Mouse (Mus musculus) CH12.LX (cell line): ENCODE results near the gene Abcc5. TPM values are rescaled to one million over a fixed set of nuclear protein-coding genes. Genes with fewer than 3 reads are reported as not detected.

Experiments
- DNase-seq: peaks from one replicate; pipeline ENCODE4 v3.0.0-alpha.2; 2013; ENCODE audit errors: extremely low read depth
- H3K27ac ChIP-seq: 2 replicates; pipeline ENCODE4 v1.5.1; 2012; ENCODE audit warnings: low read depth, mild to moderate bottlenecking, control low read depth, moderate library complexity; ENCODE audit not compliant: insufficient read depth
- H3K27me3 ChIP-seq: replicated peaks from 2 replicates; pipeline ENCODE3; 2012; ENCODE audit warnings: inconsistent platforms
- H3K36me3 ChIP-seq, 2 experiments: replicated peaks in 1 of 2; 2 replicates each; pipeline versions ENCODE3 to v1.6.1; 2012; ENCODE audit warnings: inconsistent platforms in 1 of 2, low read length in 1 of 2, mild to moderate bottlenecking in 1 of 2, mixed read lengths in 1 of 2, moderate library complexity in 1 of 2; ENCODE audit not compliant: control insufficient read depth in 1 of 2, insufficient read depth in 1 of 2
- H3K4me1 ChIP-seq, 2 experiments: 2 replicates each; pipeline ENCODE4 v1.6.1; 2012; ENCODE audit warnings: inconsistent platforms in 1 of 2, moderate library complexity in 1 of 2; ENCODE audit not compliant: insufficient read depth in 2 of 2, control insufficient read depth in 1 of 2
- H3K4me2 ChIP-seq: 2 replicates; pipeline ENCODE4 v1.6.1; 2012; ENCODE audit warnings: low read depth, mild to moderate bottlenecking, control low read depth; ENCODE audit not compliant: poor library complexity, insufficient read depth, severe bottlenecking
- H3K4me3 ChIP-seq, 3 experiments: fragments of 150-350 bp in 1 of 3; sonication (generic) in 1 of 3; replicated peaks in 1 of 3; 2 replicates each; pipeline versions ENCODE3 to v1.5.1; 2011 to 2012; ENCODE audit warnings: low read depth in 2 of 3, low read length in 2 of 3, mild to moderate bottlenecking in 2 of 3, moderate library complexity in 2 of 3, control low read depth in 1 of 3, improper control_type of control experiment in 1 of 3, inconsistent platforms in 1 of 3, mixed read lengths in 1 of 3; ENCODE audit not compliant: poor library complexity in 1 of 3
- H3K79me2 ChIP-seq: replicated peaks from 2 replicates; pipeline ENCODE4 v1.6.1; 2012; ENCODE audit warnings: mild to moderate bottlenecking, moderate library complexity; ENCODE audit not compliant: control insufficient read depth, poor library complexity, insufficient read depth, severe bottlenecking; ENCODE audit errors: extremely low read depth
- H3K9ac ChIP-seq: 2 replicates; pipeline ENCODE4 v1.6.1; 2012; ENCODE audit warnings: low read depth, mild to moderate bottlenecking, control low read depth, moderate library complexity; ENCODE audit not compliant: insufficient read depth
- H3K9me3 ChIP-seq: replicated peaks from 2 replicates; pipeline ENCODE3; 2012; ENCODE audit warnings: low read length, inconsistent platforms, mixed read lengths
- BHLHE40 ChIP-seq: IDR thresholded peaks from 2 replicates; pipeline ENCODE4 v1.6.1; 2011; ENCODE audit warnings: mild to moderate bottlenecking, low read depth, low read length, improper control_type of control experiment
- CHD1 ChIP-seq: IDR thresholded peaks from 2 replicates; pipeline ENCODE4 v1.6.1; 2012; ENCODE audit warnings: low read depth, low read length, improper control_type of control experiment, inconsistent platforms
- CHD2 ChIP-seq: IDR thresholded peaks from 2 replicates; pipeline ENCODE4 v1.6.1; 2011; ENCODE audit warnings: low read length, improper control_type of control experiment
- CTCF ChIP-seq, 2 experiments: IDR thresholded peaks in 1 of 2; conservative IDR thresholded peaks in 1 of 2; 2 replicates each; pipeline ENCODE4 v1.5.1; 2011 to 2012; ENCODE audit warnings: low read depth in 2 of 2, low read length in 2 of 2, improper control_type of control experiment in 1 of 2, inconsistent platforms in 1 of 2, mild to moderate bottlenecking in 1 of 2, moderate library complexity in 1 of 2
- E2F4 ChIP-seq: IDR thresholded peaks from 2 replicates; pipeline ENCODE4 v1.6.1; 2011; ENCODE audit warnings: low read depth, low read length, improper control_type of control experiment; ENCODE audit not compliant: insufficient replicate concordance
- ELF1 ChIP-seq: IDR thresholded peaks from 2 replicates; pipeline ENCODE4 v1.6.1; 2014; ENCODE audit warnings: low read depth, mild to moderate bottlenecking, inconsistent platforms, low read length, improper control_type of control experiment
- EP300 ChIP-seq: IDR thresholded peaks from 2 replicates; pipeline ENCODE4 v1.6.1; 2011; ENCODE audit warnings: low read length, improper control_type of control experiment
- JUN ChIP-seq: IDR thresholded peaks from 2 replicates; pipeline ENCODE4 v1.6.1; 2011; ENCODE audit warnings: low read depth, mild to moderate bottlenecking, low read length, improper control_type of control experiment, moderate library complexity; ENCODE audit not compliant: insufficient read depth
- KAT2A ChIP-seq: IDR thresholded peaks from 2 replicates; pipeline ENCODE4 v1.6.1; 2012; ENCODE audit warnings: low read length, improper control_type of control experiment, inconsistent platforms; ENCODE audit not compliant: insufficient replicate concordance
- MEF2A ChIP-seq: IDR thresholded peaks from 2 replicates; pipeline ENCODE4 v1.6.1; 2014; ENCODE audit warnings: low read depth, mild to moderate bottlenecking, inconsistent platforms, low read length, improper control_type of control experiment, borderline replicate concordance
- MXI1 ChIP-seq: IDR thresholded peaks from 2 replicates; pipeline ENCODE4 v1.6.1; 2011; ENCODE audit warnings: mild to moderate bottlenecking, low read depth, low read length, improper control_type of control experiment
- PAX5 ChIP-seq: IDR thresholded peaks from 2 replicates; pipeline ENCODE4 v1.6.1; 2012; ENCODE audit warnings: low read length, inconsistent platforms, mixed read lengths
- SIN3A ChIP-seq: IDR thresholded peaks from 2 replicates; pipeline ENCODE4 v1.6.1; 2012; ENCODE audit warnings: low read length, improper control_type of control experiment, inconsistent platforms
- SMC3 ChIP-seq: IDR thresholded peaks from 2 replicates; pipeline ENCODE4 v1.6.1; 2011; ENCODE audit warnings: low read depth, low read length, improper control_type of control experiment
- TBP ChIP-seq: conservative IDR thresholded peaks from 2 replicates; pipeline ENCODE4 v1.6.1; 2011; ENCODE audit warnings: low read depth, low read length, improper control_type of control experiment
- TCF12 ChIP-seq: IDR thresholded peaks from 2 replicates; pipeline ENCODE4 v1.6.1; 2014; ENCODE audit warnings: low read depth, mild to moderate bottlenecking, inconsistent platforms, low read length, improper control_type of control experiment
- UBTF ChIP-seq: IDR thresholded peaks from 2 replicates; pipeline ENCODE4 v1.6.1; 2012; ENCODE audit warnings: low read depth, mild to moderate bottlenecking, inconsistent platforms, low read length, improper control_type of control experiment, moderate library complexity
- USF1 ChIP-seq: IDR thresholded peaks from 2 replicates; pipeline ENCODE4 v1.6.1; 2014; ENCODE audit warnings: low read depth, mild to moderate bottlenecking, inconsistent platforms, low read length, improper control_type of control experiment
- USF2 ChIP-seq: conservative IDR thresholded peaks from 2 replicates; pipeline ENCODE4 v1.6.1; 2011; ENCODE audit warnings: low read depth, low read length, improper control_type of control experiment
- ZKSCAN1 ChIP-seq: IDR thresholded peaks from 2 replicates; pipeline ENCODE4 v1.6.1; 2012; ENCODE audit warnings: low read depth, inconsistent platforms, low read length, improper control_type of control experiment, borderline replicate concordance
- ZMIZ1 ChIP-seq: IDR thresholded peaks from 2 replicates; pipeline ENCODE4 v1.6.1; 2012; ENCODE audit warnings: low read depth, mild to moderate bottlenecking, inconsistent platforms, low read length, improper control_type of control experiment
- dilution Hi-C: fragments of 300-500 bp; cut with MboI; formaldehyde crosslinking; loops from 2 replicates; pipeline ENCODE4 v1.14.3; 2020; ENCODE audit warnings: low sequenced_read_pairs; ENCODE audit not compliant: extremely low pct_unique_long_range_greater_than_20kb, extremely low pct_ligation_motif_present
- in situ Hi-C: fragments of 300-500 bp; cut with MboI; formaldehyde crosslinking; loops from 3 replicates; pipeline ENCODE4 v1.14.3; 2019; ENCODE audit warnings: low sequenced_read_pairs, low pct_ligation_motif_present, low pct_unique_long_range_greater_than_20kb, mixed read lengths
- polyA plus RNA-seq: library from polyadenylated mRNA; unstranded; fragments of >175 nt; gene quantifications from 2 replicates; pipeline ENCODE4 v1.2.1, GENCODE M21; 2012; ENCODE audit warnings: low read depth; ENCODE audit not compliant: insufficient read length
- total RNA-seq, 2 experiments: library from RNA; depleted of rRNA; stranded (reverse); fragments of 300-350 nt in 1 of 2; fragments of >200 nt in 1 of 2; gene quantifications; 2 replicates each; pipeline ENCODE4 v1.2.3; 2012 to 2014

The Abcc5 gene
- total and polyA plus RNA-seq, 3 experiments: 23.4 to 28.6 (median 23.8) TPM

GRCm38 (mm10) chr16:20471686-20472085, 45.5 kb upstream of the Abcc5 start:
- no peak for DNase-seq
- no peak overlapping the region for H3K4me3 ChIP-seq
- H3K36me3 ChIP-seq: no peaks in the 10 kb centered on the region
- H3K79me2 ChIP-seq: no peaks in the 10 kb centered on the region
- no peak overlapping the region for H3K9ac ChIP-seq
- no peaks in the 10 kb centered on the region for H3K27me3 ChIP-seq
- H3K9me3 ChIP-seq: no peaks in the 10 kb centered on the region
- H3K4me2 ChIP-seq: no peak overlapping the region
- TF ChIP-seq BHLHE40: no peak
- no peak for TF ChIP-seq JUN
- no peak for TF ChIP-seq SMC3
- TF ChIP-seq KAT2A: no peak
- no peak for TF ChIP-seq PAX5
- dilution Hi-C loops (no loop called here), in situ Hi-C loops (no loop called here)
- no peak overlapping the region for H3K27ac ChIP-seq
- no peaks in the 10 kb centered on the region for H3K4me1 ChIP-seq

GRCm38 (mm10) chr16:20470981-20471380, 44.8 kb upstream of the Abcc5 start:
- Histone ChIP-seq H3K9me3 (no peaks in the 10 kb centered on the region), H3K4me1 (no peaks in the 10 kb centered on the region), H3K9ac (no peak overlapping the region), H3K27me3 (no peaks in the 10 kb centered on the region), H3K4me3 (no peak overlapping the region), H3K27ac (no peak overlapping the region), H3K4me2 (no peak overlapping the region), H3K79me2 (no peaks in the 10 kb centered on the region), H3K36me3 (no peaks in the 10 kb centered on the region)
- no peak for DNase-seq
- in situ Hi-C loops: no loop called here
- no peak for TF ChIP-seq SIN3A
- TF ChIP-seq CTCF (conservative IDR thresholded peaks at IDR 0.05 in 1 of 2, IDR thresholded peaks at IDR 0.05 in 1 of 2; ENCODE audit: low read depth in 2 of 2, low read length in 2 of 2): no peak
- no peak for TF ChIP-seq CHD2
- no peak for TF ChIP-seq USF2
- no peak for TF ChIP-seq PAX5
- no peak for TF ChIP-seq USF1
- no peak for TF ChIP-seq E2F4
- no peak for TF ChIP-seq MEF2A
- no peak for TF ChIP-seq ELF1
- TF ChIP-seq CHD1: no peak
- no peak for TF ChIP-seq ZMIZ1
- TF ChIP-seq UBTF: no peak
- TF ChIP-seq KAT2A: no peak
- TF ChIP-seq MXI1: no peak
- no peak for TF ChIP-seq EP300
- no peak for TF ChIP-seq TCF12
- TF ChIP-seq ZKSCAN1: no peak
- TF ChIP-seq TBP: no peak
- dilution Hi-C loops: no loop called here
